Mouse (Mus musculus): Measurements from ENCODE around the gene Ntm.

Gene Ntm

DNA sequence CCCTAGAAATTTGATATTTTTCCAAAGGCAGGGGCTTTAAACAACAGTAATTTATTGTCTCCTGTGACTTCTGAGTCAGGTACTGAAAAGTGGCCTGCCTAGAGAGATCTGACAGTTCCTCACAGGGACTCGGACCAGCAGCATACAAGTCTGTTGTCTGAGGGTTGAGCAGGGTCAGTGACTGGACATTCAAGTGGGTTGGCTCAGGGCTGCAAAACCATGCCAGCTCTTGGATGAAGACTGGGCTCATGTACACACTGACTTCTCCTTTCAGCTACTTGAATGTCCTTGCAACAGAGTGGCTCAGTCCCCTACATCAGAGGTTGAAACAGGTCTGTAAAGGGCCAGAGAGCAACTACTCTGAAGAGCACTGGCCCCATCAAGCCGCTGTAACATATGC lies 797.2 kb downstream of the Ntm start:
- no peak for DNase-seq (ENCODE audit: low read depth, low spot score)

DNA sequence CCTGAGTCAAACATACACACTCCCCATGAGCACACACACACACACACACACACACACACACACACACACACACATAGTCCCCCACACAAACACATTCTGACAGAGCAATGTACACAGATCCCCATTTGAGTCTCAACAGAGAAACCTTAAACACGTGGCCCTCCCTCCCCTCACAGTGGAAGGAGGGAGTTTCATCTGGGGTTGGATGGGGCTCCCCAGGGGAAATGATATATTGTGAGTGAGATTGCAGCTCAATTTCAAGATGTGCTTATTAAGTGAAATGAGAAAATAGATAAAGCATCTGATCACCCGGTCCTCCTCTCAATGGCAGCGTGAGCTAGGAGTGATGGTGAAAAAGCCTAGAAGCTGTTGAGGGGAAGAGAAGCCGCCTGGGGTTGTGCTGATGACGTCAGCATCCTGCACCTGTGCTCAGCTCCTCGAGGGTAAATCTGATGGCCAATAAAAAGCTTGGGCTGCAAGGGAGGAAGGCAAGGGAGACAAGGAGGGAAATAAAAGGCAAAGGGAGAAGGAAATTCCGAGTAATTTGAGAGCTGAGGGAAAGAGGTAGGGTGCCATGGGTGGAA lies 801.8 kb downstream of the Ntm start:
- peak; percentile 67 for DNase-seq (ENCODE audit: low read depth, low spot score)

DNA sequence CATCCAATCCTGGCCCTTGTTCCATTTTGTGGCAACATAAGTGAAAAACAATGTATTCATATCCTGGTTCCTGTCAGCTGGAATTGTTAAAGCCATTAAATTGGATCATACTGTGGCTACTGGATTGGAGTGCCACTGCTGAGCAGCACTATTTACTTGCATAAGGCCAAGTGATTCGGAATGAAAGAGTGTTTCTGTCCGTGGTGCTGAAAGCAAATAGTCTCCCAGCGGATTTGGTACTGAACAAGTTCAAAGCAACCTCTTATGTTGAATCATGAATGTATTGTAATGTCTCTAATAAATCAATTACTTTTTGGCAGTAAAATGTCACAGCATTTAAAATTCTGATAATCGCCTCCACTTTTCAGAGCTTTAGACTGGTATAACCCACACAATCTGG lies 817.0 kb downstream of the Ntm start:
- peak; percentile 45 for DNase-seq (ENCODE audit: low read depth, low spot score)

DNA sequence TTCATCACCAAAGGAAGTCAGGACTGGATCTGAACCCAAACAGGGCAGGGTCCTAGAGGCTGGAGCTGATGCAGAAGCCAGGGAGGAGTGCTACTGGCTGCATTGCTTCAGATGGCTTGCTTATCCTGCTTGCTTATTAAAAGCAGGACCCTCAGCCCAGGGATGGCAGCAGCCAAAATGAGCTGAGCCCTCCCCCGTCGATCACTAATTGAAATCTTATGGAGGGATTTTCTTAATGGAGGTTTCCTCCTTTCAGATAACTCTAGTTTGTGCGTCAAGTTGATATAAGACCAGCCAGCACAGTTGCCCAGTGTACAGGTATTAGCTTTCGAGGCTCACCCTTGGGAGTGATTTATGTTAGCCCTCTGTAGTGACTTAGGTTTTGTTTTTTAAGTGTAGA lies 826.9 kb downstream of the Ntm start:
- DNase-seq (ENCODE audit: low read depth, low spot score): no peak

DNA sequence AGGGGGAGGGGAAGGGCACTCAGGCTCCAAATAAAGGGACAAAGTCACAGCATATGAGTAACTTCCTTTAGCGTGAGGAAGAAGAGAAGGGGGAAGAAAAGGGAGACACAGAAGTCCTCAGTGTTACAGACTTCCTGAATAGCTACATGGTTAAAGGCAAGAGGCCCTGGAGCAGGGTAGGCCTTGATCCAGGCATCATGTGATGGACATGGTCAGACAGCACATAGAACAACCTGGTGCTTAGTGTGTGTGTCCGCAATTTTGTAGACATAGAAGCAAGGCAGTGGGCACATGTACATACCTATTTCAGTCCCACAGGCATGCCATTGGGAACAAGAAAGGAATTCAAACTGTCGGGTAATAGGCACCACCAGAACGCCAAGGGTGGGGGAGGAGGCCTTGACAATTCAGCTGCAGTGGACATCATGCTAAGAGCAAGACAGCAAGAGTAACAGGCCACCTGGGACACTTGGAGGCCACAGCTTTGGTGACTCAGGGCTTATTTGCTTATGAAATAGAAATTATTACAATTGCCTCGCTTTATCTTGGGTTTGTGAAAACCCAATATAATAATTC lies 832.1 kb downstream of the Ntm start:
- no peak for DNase-seq (ENCODE audit: low read depth, low spot score)

DNA sequence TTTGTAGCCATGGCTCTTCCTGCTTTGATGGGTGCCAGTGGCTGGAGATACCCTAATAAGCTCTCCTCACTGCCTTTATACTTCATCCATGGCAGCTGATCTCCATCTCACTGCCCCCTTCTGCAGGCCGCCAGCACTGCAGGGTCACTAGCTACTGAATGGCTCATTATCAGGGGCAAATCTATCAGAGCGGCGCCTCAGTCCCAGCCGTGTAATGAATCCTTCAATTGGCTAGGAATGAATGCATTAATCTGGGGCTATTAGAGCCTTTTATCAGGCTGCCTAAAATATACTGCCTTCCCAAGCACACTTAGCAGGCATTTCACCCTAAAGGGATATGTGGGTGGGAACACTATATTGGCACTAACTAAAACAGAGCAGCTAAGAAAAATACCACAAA lies 832.6 kb downstream of the Ntm start:
- DNase-seq (ENCODE audit: low read depth, low spot score): peak; percentile 38

DNA sequence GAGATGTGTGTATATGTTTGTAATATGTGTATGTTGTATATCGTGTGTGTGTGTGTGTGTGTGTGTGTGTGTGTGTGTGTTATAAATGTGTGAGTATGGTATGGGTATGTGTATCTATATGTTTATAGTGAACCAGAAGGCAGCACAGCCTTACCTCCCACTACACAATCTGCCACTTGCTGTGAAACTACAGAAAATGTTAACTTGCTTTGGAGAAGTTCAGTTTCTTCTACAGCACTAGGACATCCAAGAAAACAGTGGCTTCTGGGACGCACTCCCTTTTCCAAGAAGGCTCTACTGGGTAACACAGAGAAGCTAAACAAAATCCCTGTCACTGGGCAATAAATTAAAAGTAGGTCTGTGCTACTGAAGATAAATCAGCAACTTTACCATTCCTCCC lies 834.5 kb downstream of the Ntm start:
- peak; percentile 50 for DNase-seq (ENCODE audit: low read depth, low spot score)

DNA sequence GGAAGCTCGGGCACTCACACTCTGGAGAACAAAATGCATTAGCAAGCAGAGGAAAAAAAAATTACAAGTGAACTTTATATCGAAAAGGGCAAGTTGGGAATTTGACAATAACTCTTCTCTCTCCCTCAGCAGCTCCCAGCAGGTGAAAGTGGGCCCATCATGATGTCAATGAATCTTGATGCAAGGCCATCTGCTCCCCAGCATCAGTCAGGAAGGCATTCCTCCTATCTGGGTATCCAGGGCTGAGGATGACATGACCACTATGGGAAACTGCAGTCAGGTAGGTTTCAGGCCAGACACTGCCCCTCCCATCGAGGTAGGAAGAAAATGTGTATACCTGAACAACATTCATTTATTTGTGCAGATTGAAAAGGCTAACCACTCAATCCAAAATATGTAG lies 838.5 kb downstream of the Ntm start:
- peak; percentile 64 for DNase-seq (ENCODE audit: low read depth, low spot score)

DNA sequence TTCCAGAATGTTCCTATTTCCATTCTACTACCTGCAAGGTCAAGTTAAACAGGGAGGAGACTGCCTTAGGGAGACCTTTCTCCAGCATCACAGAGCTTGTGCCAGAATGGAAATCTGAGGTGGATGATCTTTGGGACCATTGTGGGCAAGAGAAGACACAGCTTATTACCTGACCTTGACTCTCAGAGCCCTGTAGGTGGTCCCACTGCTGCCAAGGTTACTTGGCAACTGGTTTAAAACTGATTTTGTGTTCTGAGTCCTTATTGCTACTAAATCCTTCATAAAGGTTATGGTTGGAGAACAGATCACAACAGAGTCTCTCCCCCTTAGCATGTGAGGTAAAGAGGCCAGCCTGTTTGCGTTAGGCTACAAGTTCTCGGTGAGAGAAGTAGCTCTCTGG lies 839.1 kb downstream of the Ntm start:
- peak; percentile 45 for DNase-seq (ENCODE audit: low read depth, low spot score)

DNA sequence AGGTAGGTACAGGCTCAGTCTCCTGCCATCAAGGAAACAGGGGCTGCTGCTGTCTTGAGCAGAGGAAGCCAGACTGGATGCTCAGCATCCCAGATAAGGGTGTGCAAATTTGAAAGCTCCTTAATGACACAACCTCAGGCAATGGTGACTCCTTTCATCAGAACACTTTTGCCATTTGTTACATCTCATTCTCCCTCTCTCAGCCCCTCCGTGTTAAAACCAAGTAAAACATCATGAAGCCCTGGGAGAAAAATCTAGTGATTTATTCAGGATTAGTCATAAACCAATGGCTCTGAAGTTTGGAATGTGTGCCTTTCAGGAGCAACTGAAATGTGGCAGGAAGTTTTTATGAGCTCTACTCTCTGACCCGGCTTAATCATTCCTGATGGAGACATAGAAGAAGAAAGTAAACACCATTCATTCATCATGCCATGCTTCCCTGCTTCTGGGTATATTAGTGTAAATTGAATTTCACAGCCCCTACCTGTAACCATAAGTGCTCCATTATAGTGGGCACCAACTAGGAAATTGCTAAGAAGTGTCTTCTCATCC lies 845.3 kb downstream of the Ntm start:
- DNase-seq (ENCODE audit: low read depth, low spot score): no peak

DNA sequence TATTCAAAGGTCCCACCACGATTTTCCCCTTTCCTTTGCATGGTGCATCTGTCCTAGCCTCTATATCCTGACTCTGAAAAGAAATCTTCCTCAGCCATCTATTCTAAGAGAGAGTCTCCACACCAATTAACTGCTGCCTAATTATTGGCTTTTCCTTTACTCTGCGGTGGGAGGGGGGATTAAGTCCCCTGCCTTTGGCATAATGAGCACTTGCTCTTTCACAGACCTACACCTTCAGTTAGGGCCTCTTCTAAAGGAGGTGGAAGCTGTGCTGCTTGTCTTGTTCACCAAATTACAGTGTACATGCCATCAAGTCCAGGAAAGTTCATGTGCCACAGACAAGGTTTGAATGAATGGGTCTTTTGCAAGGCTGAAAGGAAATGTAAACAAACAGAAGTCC lies 847.6 kb downstream of the Ntm start:
- peak; percentile 42 for DNase-seq (ENCODE audit: low read depth, low spot score)

DNA sequence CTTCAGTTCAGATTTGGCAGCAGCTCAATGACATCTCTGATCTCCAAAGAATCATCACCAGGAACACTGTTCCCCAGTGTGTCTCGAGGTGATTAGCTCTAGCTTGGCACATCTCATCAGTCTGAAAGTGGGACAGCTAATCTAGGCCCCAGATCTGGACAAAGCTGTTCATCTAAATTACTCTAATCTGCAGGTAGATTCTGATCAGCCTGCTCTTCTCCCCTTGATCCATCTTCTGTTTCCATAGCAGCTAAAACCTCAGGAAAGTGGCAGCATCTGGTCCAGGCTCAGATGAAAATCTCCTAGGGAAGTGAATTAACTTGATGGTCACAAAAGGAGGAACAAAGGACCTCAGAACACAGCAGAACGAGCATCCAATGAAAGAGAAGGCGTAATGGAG lies 856.2 kb downstream of the Ntm start:
- no peak for DNase-seq (ENCODE audit: low read depth, low spot score)

DNA sequence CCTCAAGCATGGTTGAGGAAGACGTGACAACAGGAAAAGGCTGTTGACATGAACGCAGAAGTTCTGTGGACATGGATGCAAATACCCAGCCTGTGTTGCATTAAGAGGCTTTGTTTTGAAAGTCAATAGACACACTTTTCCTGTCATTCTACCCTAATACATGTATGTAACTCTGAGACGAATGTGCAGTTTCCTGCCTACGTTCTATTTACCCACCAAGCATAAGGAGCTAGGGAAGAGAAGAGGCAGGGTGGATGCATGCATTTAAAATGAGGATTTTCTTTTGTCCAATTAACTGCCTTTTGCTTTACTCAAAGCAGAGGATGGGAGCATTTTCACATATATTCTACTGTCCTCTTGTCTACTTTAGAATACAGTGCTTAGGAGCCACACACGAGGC lies 858.5 kb downstream of the Ntm start:
- DNase-seq (ENCODE audit: low read depth, low spot score): no peak

DNA sequence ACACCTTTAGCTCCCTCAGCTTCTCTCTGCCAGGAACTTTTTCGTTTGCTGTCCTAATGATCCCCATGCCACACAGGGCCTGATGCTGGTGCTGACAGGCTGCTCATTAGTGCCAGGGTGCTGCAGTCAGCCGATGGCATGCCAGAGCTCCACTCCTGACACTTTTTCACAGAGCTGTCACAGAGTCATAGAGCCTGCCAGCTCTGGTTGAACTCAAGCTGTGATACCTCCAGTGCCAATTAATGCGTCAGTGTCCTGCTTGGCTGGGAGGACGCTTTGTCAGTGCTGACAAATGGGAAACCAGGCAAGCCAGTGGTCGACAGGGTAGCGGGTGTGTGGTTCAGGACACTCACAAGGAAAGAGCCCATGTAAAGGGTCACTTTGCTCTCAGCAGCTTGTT lies 858.9 kb downstream of the Ntm start:
- peak; percentile 96 for DNase-seq (ENCODE audit: low read depth, low spot score)

DNA sequence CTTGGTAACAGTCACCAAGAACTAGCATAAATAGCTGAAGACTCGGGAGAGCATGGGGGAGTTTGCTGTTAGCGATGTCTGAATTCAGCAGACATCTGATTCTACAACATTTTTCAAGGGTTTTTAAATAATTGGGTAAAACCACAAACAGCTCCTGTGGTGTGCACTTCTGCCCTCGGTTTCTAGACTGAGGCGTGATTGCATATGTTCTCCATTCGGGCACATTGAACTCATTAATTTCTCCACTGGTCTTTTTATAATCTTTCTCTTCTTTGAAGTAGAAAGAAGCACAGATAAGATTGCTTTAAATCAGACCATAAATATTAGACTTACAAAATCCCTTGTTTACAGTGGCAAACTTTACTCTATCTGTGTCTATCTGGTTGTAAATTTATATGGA lies 862.3 kb downstream of the Ntm start:
- peak; percentile 58 for DNase-seq (ENCODE audit: low read depth, low spot score)

DNA sequence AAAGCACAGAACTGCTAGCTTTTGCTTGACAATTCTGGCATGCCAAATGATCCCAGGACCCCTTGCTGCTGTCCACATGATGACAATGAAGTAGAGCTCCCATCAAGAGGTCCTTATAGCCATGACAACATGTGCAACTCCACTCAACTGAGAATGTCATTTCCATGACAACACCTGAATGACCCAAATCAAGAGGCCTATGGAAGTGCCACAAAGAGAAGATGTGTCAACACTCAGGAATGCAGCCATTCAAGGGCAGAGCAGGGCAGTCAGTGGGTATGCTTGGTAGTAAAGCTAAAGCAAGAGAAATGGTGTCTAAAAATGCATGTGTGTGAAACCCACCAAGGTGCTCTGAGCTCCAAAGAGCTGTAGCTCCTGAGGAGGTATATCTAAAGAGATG lies 870.5 kb downstream of the Ntm start:
- DNase-seq (ENCODE audit: low read depth, low spot score): no peak

DNA sequence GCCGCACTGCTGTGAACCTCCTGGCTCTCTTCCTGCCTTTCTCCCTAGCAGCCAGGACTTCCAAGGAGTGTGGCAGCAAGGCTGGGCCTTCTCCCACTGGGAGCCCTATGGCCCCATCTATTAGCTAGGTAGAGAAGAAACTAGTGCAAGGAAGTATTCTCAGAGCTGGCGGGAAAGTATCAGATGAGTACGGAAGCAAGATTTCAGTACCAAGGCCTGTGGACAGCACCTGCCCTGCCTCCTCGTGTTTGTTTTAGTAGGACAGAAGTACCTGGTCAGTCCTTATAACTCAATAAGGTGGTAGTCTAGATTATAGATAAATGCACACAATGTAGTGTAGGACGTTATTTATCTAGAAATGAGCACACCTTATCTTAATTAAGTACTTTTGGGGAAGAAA lies 874.3 kb downstream of the Ntm start:
- DNase-seq (ENCODE audit: low read depth, low spot score): no peak

DNA sequence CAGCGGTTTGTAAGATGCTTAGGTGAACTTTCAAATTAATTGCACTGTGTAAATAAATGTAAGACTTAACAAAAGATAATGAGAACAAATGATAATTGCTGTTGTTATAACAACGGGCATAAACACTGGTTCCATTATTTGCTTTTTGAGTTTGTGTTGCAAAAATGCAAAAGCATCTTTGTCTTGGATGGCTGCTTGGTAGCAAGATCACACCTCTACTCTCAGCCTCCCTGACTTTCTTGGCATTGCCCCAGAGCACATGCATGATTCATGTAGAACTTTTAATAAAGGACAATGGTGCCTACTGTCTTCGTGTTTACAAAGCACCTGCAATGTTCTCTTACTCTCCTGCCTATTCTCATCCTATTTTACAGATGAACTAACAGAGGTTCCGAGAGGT lies 875.3 kb downstream of the Ntm start:
- peak; percentile 64 for DNase-seq (ENCODE audit: low read depth, low spot score)

DNA sequence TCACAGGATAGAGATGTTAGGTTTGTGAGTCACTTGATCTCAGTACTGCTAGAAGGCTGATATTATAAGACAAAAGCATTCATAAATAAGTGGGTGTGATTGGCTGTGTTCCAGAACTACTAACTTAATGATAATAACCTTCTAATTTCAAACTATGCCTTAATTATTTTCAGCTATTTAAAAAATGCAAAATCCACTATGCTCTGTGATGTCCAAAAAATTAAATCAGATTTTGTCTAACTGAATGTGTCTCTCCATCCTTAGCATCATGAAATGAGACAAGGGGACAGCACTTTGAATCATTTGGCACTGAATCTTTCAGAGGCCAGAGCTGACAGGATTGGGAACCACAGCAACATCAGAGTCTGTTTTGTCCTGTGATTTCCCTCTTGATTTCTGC lies 875.8 kb downstream of the Ntm start:
- no peak for DNase-seq (ENCODE audit: low read depth, low spot score)

DNA sequence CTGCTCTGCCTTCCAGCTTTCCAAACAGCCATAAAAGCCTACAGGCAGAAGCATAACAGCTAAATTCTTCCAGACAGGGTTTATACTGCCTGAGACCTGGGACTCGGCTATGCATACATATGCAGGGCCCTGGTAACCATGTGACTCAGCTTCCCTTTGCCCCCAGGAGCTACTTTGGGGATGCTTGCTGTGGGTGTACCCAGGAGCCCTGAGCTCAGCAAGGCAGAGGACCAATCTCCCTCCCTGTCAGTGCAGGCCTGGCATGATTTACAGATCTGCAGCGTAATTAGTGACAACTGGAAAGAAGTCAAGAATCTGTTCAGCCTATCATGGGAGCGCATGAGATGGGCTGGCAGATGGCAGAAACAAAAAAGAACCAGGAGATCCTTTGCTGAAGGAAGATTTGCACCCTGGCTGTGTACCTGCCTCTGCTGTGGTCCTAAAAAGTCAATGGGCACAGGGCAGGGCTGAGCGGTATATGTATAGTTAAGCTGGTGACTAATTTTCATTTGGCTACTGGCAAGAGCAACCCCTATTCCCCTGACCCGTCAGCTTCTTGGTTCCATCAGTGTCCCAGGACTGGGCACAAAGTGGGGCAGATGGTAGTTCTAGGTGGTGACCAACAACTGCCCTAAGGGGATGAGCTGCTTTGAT lies 886.9 kb downstream of the Ntm start:
- peak; percentile 96 for DNase-seq (ENCODE audit: low read depth, low spot score)

DNA sequence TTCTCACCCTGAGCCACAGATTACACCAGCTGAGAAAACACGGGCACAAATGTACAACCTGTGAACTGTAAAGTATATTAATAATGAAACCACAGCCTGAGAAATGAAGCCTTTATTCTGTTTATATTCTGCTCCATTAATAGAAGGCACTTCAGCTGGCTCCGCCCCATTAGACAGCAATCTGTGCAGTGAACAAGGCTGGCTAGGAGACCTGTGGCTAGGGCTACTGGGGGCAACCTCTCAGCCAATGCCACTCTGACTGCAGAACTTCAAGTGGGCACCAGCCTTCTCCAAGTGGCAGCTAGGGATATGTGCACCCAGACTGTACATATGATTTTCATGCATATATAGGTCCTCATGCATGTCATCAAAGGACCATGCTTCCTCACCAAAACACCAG lies 887.7 kb downstream of the Ntm start:
- no peak for DNase-seq (ENCODE audit: low read depth, low spot score)

DNA sequence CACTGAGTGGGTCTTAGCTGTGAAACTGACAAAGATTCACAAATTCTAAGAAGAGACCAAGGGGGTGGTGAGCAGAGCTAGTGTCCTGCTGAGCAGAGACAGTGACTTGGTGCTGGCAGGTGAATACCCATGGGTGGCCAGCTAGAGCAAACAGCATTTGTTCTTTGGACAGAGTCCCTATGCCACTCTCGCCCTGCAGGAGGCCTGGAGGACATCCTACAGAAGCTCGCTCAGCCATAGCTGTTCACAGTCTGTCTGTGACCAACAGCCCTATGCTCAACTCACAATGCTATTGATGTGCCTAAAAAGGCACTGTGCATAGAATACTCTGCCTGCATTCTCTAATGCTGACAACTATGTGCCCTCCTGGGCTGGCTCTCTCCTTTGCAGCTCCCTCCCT lies 888.4 kb downstream of the Ntm start:
- peak; percentile 89 for DNase-seq (ENCODE audit: low read depth, low spot score)

DNA sequence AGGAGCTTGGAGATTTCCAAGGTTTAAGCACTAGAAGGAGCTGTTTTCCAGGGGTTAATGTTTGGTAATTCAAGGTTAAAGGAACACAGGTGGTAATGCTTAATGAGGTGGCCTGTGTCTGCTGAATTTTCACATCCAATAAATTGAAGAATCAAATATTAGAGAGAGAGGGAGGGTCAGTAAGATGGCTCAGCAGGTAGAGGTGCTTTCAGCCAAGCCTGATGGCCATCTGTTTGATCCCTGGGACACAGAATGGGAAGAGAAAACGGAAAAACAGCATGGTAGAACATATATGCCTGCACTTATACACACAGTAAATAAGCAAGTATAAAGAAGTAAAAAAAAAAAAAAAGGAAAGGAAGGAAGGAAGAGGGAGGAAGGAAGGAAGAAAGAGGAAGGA lies 890.9 kb downstream of the Ntm start:
- DNase-seq (ENCODE audit: low read depth, low spot score): peak; percentile 46

All from brain, adult 2 months (tissue).